ENCODE assay signal across 9 mouse cellular contexts in genomic region chr4:53628924-53629323, GRCm38 (mm10). TPM values are rescaled to one million over a fixed set of nuclear protein-coding genes. Genes with fewer than 3 reads are reported as not detected.
DNase-seq lines count a peak whose midpoint lies in the region.
"Had no signal": no experiment of that assay in that cellular context is flagged by ENCODE, and none has a peak within 500 bp of the region (broad histone marks: within the 10 kb centered on the region; RNA-seq: fewer than 3 reads in every experiment).

No protein-coding gene starts in this region.

- intact Hi-C loops in heart, postnatal 14 days (cut with DNase I) = no loop called here

- DNase-seq in cerebellum, adult 9-11 months = peak; percentile 27
- no peak for DNase-seq in cerebellum, adult 8-10 months
- peak; percentile 35 for DNase-seq in adipocyte (ENCODE audit: low spot score)
- DNase-seq in heart, postnatal 14 days = peak; percentile 68 to 80
- peak; percentile 65 to 70 for DNase-seq in kidney, postnatal 36 days
- no peak for DNase-seq in layer of hippocampus, adult 9-10 months (ENCODE audit: low spot score)
- no peak for DNase-seq in right cerebral cortex, adult 2 months (ENCODE audit: low spot score in 2 of 2)
- no peak for DNase-seq in frontal cortex, postnatal 25 days (ENCODE audit: low spot score in 2 of 2)
- DNase-seq: right cerebral cortex, postnatal 4 days had no signal

RNA-seq across cellular contexts. Expression of gene Fsd1l, which starts 2.3 kb away (rescaled TPM):
- total RNA-seq in heart, postnatal 14 days (2021) = 10 to 100 TPM; 47.8 to 53.6 TPM

Comparison
In these comparisons a context has a peak if more than half of its experiments do, and no peak if none do; other contexts are left out.
1. DNase-seq: peak in cerebellum, adult 9-11 months (single experiment), adipocyte (single experiment), heart, postnatal 14 days (2 of 2) and kidney, postnatal 36 days (2 of 2); none in cerebellum, adult 8-10 months (single experiment), layer of hippocampus, adult 9-10 months (single experiment), right cerebral cortex, adult 2 months (0 of 2) and frontal cortex, postnatal 25 days (0 of 2).